Mouse (Mus musculus) mouse trophoblast stem cell (cell line): ENCODE results near the gene Abca12.

Experiments used
- in situ Hi-C, 2 experiments: fragments of 300-500 bp; cut with MseI, MboI; formaldehyde crosslinking; loops; 2 replicates in 1 of 2; 3 replicates in 1 of 2; pipeline ENCODE4 v1.15.1; 2025

Abca12 gene

GRCm38 (mm10) chr1:71196191-71196590 lies 218.5 kb downstream of the Abca12 start:
- in situ Hi-C loops: no loop called here

- in situ Hi-C loops: no loop called here
These were observed 219.4 kb downstream of the Abca12 start for GRCm38 (mm10) chr1:71195333-71195732.

GRCm38 (mm10) chr1:71193931-71194330 lies 220.8 kb downstream of the Abca12 start:
- in situ Hi-C loops: no loop called here
